Mouse (Mus musculus) G1E (cell line): ENCODE results near the gene Arfgef2.

Source experiments
- CTCF ChIP-seq: IDR thresholded peaks from 2 replicates; pipeline ENCODE4 v1.5.1; 2012; ENCODE audit warnings: low read depth, low read length, inconsistent platforms, mixed read lengths
- GATA1 ChIP-seq: IDR thresholded peaks from 2 replicates; pipeline ENCODE4 v1.6.1; 2012; ENCODE audit warnings: borderline replicate concordance, low read length, inconsistent platforms, mixed read lengths
- GATA2 ChIP-seq: IDR thresholded peaks from 2 replicates; pipeline ENCODE4 v1.6.1; 2012; ENCODE audit warnings: low read depth, low read length, inconsistent platforms, borderline replicate concordance
- POLR2AphosphoS5 ChIP-seq: IDR thresholded peaks from 2 replicates; pipeline ENCODE4 v1.6.1; 2012; ENCODE audit warnings: low read depth, low read length, inconsistent platforms; ENCODE audit not compliant: insufficient replicate concordance
- TAL1 ChIP-seq: conservative IDR thresholded peaks from 2 replicates; pipeline ENCODE4 v1.6.1; 2012; ENCODE audit warnings: low read depth, low read length, inconsistent platforms, mixed read lengths

GRCm38 (mm10) chr2:166799615-166800472, 5.5 kb upstream of the Arfgef2 start:
- TF ChIP-seq TAL1 = no peak
- TF ChIP-seq POLR2AphosphoS5 = no peak
- no peak for TF ChIP-seq CTCF
- no peak for TF ChIP-seq GATA1
- no peak for TF ChIP-seq GATA2
